Mouse (Mus musculus) midbrain, embryonic 15.5 days (tissue): Measurements from ENCODE around the gene Pakap. TPM values are rescaled to one million over a fixed set of nuclear protein-coding genes. Genes with fewer than 3 reads are reported as not detected.
A peak's percentile ranks its signal among the peaks of the same experiment; 100 is the strongest.

Experiments used
- ATAC-seq: fragments of 200-750 bp; cut with Nextera tagmentation; replicated peaks from 2 replicates; pipeline ENCODE4 v1.8.0; 2017; ENCODE audit warnings: moderate TSS enrichment
- H3K27ac ChIP-seq: fragments of 300-500 bp; sonication (generic); 2 replicates; pipeline ENCODE4 v1.5.1; 2015; ENCODE audit warnings: mild to moderate bottlenecking, inconsistent platforms
- H3K27me3 ChIP-seq: fragments of 300-500 bp; sonication (generic); replicated peaks from 2 replicates; pipeline ENCODE4 v1.6.1; 2015; ENCODE audit warnings: inconsistent platforms
- H3K36me3 ChIP-seq: fragments of 300-500 bp; sonication (generic); replicated peaks from 2 replicates; pipeline ENCODE4 v1.6.1; 2015; ENCODE audit warnings: inconsistent platforms
- H3K4me1 ChIP-seq: fragments of 300-500 bp; sonication (generic); 2 replicates; pipeline ENCODE4 v1.6.1; 2015; ENCODE audit warnings: inconsistent platforms
- H3K4me2 ChIP-seq: fragments of 300-500 bp; sonication (generic); 2 replicates; pipeline ENCODE4 v1.6.1; 2015; ENCODE audit warnings: inconsistent platforms, mild to moderate bottlenecking, moderate library complexity
- H3K4me3 ChIP-seq: fragments of 300-500 bp; sonication (generic); 2 replicates; pipeline ENCODE4 v1.5.1; 2015; ENCODE audit warnings: mild to moderate bottlenecking, inconsistent platforms
- H3K9ac ChIP-seq: fragments of 300-500 bp; sonication (generic); 2 replicates; pipeline ENCODE4 v1.6.1; 2015; ENCODE audit warnings: mild to moderate bottlenecking, inconsistent platforms
- H3K9me3 ChIP-seq: fragments of 300-500 bp; sonication (generic); 2 replicates; pipeline ENCODE4 v1.6.1; 2016; ENCODE audit warnings: inconsistent platforms
- WGBS: fragments of 180-500 bp; shearing (Covaris S2); methylation state at CpG from one replicate; pipeline ENCODE4 v1.1.7; 2015; ENCODE audit warnings: mixed read lengths; 5-methylcytosine and 5-hydroxymethylcytosine counted together
- polyA plus RNA-seq: library from polyadenylated mRNA; unstranded; fragments of >200 nt; fragmentation: Nextera tagmentation; extraction: Ambion mirVana; gene quantifications from 2 replicates; pipeline ENCODE4 v1.2.1, GENCODE M21; 2015

The Pakap gene
- polyA plus RNA-seq, 1 experiment from 2014 or later = 10.9 TPM

DNA sequence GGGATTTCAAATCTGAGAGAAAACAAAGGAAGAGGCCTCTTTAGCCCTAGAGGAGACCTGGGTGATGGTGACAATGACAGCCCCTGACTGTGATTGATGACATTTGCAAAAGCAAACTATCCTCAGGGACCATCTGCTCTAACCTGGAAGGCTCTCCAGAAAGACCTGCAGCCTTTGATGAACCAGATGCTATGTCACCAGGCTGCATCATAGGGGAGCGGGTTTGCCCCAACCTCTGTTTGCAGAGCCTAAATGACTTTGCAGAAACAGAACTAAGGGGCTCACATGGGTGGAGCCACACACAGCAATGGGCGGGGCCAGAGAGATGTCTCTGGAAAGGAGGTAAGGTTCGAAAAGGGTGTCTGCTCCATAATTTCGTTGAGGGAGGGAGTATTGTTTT, 265.1 kb downstream of the Pakap start:
- WGBS = 78% methylated on average over 4 of the region's 4 CpGs
- H3K4me3 ChIP-seq = no peak overlapping the region
- H3K4me1 ChIP-seq = no peaks in the 10 kb centered on the region; the same call in 1 of the 2 replicates
- H3K9me3 ChIP-seq = no peaks in the 10 kb centered on the region
- no peak overlapping the region for H3K4me2 ChIP-seq
- ATAC-seq = no peak
- no peak overlapping the region for H3K27ac ChIP-seq
- no peaks in the 10 kb centered on the region for H3K36me3 ChIP-seq
- H3K27me3 ChIP-seq = 0 out of 2 replicates have a peak, but pooled peaks cover 2% of the 10 kb centered on the region
- H3K9ac ChIP-seq = no peak overlapping the region

DNA sequence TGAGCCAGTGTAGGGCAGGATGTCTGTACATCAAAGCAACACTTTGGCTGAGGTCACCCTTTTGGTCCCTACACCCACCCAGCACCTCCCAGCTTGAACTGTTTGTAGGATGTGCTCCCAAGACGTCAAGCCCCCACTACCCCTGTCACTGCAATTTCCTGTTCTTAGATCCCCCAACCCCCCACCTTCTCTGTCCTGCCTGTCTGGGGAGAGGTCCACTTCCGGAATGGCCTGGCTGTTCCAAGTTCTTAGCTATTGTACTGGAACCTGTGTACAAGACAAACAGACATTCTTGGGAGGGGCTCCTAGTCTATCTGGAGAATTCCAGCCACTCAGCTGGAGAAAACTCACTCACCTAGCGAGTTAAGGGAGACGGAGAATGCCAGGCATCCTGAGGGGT, 266.2 kb downstream of the Pakap start:
- Histone ChIP-seq H3K9ac (no peak overlapping the region), H3K27ac (no peak overlapping the region), H3K36me3 (no peaks in the 10 kb centered on the region), H3K4me1 (no peaks in the 10 kb centered on the region; the same call in 1 of the 2 replicates), H3K9me3 (no peaks in the 10 kb centered on the region), H3K4me3 (no peak overlapping the region), H3K27me3 (0 out of 2 replicates have a peak, but pooled peaks cover 2% of the 10 kb centered on the region), H3K4me2 (no peak overlapping the region)
- no peak for ATAC-seq
- 87% methylated on average over 4 of the region's 4 CpGs for WGBS

DNA sequence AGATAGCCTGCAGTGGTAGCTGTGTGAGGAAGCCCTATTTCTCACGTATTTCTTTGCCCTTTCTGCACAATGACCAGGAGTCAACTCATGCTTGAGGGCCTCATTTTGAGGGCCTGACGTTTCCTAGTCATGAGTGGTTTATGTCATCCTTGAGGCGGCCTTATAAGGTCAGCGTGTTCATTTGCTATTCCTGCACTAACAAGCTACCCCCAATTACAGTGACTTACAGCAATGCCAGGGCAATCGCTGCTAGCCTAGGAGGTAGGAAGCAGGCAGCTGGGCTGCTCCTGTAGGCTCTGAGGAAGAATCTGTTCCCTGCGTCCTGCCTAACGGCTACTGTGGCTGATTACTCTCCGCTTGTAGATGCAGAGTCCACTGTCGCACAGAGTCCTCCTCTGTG, 269.1 kb downstream of the Pakap start:
- Histone ChIP-seq H3K36me3 (no peaks in the 10 kb centered on the region), H3K4me2 (no peak overlapping the region), H3K4me1 (no peaks in the 10 kb centered on the region; the same call in 1 of the 2 replicates), H3K9ac (no peak overlapping the region), H3K4me3 (no peak overlapping the region), H3K9me3 (no peaks in the 10 kb centered on the region), H3K27me3 (0 out of 2 replicates have a peak, but pooled peaks cover 2% of the 10 kb centered on the region), H3K27ac (no peak overlapping the region)
- WGBS = 70% methylated on average over 9 of the region's 9 CpGs
- ATAC-seq = no peak

DNA sequence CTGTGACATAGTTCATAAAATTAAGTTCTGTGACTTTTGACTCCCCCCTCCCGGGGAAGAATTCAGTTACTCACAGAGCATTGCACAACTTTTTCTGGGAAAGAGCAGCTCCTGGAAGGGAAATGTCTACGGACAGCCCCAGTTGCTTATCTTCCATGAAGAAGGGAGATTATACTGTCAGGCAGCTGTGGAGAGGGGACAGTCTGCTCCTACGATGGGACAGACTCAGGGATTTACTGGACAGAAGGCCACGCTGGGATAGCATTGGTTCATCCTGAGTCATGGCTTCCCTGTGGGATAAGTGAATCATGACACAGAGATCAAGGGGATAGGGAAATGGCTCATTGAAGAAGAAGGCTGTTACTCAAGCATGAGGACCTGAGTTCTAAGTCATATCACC, 271.4 kb downstream of the Pakap start:
- Histone ChIP-seq H3K27ac (no peak overlapping the region), H3K27me3 (no peaks in the 10 kb centered on the region), H3K4me3 (no peak overlapping the region), H3K36me3 (no peaks in the 10 kb centered on the region), H3K9ac (no peak overlapping the region), H3K4me2 (no peak overlapping the region), H3K9me3 (no peaks in the 10 kb centered on the region), H3K4me1 (no peaks in the 10 kb centered on the region)
- 68% methylated on average over 4 of the region's 4 CpGs for WGBS
- ATAC-seq = no peak

DNA sequence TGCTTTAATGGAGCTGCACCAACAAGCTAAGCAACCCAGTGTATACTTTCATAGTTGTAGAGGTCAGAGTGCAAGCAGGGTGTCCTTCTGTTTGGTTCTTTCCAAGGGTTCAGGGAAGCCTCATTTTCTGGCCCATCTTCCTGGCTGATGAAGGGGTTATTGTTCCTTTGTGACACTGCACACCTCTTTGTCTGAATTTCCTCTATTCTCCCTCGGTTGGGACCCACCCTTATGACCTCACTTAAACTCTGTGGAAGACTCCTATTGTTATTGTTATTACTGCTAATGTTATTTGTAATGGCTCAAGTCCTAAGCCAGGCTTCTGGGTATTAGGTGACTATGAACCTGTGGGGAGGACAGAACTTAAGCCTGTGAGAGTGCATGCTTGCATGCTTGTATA, 273.9 kb downstream of the Pakap start:
- Histone ChIP-seq H3K27ac (no peak overlapping the region), H3K4me2 (no peak overlapping the region), H3K9me3 (no peaks in the 10 kb centered on the region), H3K27me3 (no peaks in the 10 kb centered on the region), H3K4me1 (peaks cover 15% of the 10 kb centered on the region), H3K4me3 (no peak overlapping the region), H3K36me3 (no peaks in the 10 kb centered on the region), H3K9ac (no peak overlapping the region)
- ATAC-seq = no peak
- 18% methylated on average over 1 of the region's 1 CpGs for WGBS

DNA sequence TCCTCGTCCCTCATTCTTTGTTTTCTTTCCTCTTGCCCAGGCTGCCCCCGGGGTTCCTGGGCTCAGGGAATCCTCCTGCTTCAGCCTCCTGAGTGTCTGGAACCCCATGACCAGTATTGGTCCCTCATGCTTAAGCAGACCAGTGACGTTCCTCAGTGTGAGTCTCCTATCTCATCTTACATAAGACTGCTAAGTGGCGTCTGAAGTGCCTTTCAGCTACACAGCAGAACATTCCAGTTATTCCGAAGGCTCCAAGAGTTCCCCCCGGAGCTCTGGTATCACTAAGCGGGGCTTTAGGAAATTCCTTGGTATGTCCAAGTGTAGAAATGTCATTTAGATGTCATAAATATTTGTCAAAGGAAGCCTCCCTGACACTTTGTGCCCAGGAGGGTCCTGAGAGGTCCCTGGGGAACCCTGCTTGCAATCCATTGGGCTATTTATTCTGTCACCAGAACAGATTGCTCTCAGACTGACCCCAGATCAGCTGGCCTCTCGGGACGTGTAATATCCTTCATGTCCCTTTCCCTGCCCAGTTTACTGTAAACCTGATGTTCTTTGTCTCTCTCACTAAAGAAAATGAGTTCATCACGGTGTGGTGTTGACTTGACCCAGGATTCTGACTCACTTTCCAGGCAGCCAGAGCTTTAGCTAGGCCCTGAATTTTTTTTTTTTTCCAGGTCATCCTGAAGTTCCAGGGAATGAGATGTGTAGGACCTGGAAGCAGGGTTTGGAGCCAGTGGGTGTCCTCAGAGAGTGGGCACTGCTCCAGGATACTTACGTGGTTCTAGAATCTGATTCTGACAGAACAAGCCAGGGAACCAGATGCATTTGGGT, 274.7 kb downstream of the Pakap start:
- no peak for ATAC-seq
- Histone ChIP-seq H3K27ac (no peak overlapping the region), H3K4me2 (no peak overlapping the region), H3K27me3 (no peaks in the 10 kb centered on the region), H3K9ac (no peak overlapping the region), H3K9me3 (no peaks in the 10 kb centered on the region), H3K4me3 (no peak overlapping the region), H3K4me1 (peaks cover 15% of the 10 kb centered on the region), H3K36me3 (no peaks in the 10 kb centered on the region)
- WGBS = 87% methylated on average over 11 of the region's 11 CpGs

DNA sequence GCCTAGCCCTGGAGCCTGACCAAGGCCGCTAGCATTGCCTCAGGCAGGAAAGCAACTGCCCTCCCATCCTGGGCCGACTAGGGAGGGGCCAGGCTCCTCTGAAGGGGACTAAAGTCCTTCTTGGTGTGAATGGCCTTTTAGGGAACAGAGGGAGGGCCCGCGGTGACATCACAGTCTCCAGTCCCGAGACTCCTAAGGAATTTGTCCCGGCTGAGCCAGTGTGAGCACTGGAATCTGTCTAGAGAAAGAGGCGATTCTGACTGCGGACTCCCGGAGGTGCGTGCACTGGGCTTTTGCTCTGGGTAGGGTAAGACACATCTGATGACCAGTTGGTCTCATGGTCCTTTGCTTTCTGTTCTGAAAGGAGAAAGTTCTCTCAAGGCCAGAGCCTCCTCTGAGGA, 277.1 kb downstream of the Pakap start:
- H3K27ac ChIP-seq = peak overlapping the region; percentile 55
- peak overlapping the region; percentile 4; the same call in 1 of the 2 replicates for H3K4me3 ChIP-seq
- H3K9ac ChIP-seq = 0 out of 2 replicates have a peak overlapping the region, but pooled peaks have one; percentile 3
- H3K27me3 ChIP-seq = no peaks in the 10 kb centered on the region
- 3% methylated on average over 10 of the region's 10 CpGs for WGBS
- H3K36me3 ChIP-seq = no peaks in the 10 kb centered on the region
- peak; percentile 58 for ATAC-seq
- peaks cover 15% of the 10 kb centered on the region for H3K4me1 ChIP-seq
- no peaks in the 10 kb centered on the region for H3K9me3 ChIP-seq
- peak overlapping the region; percentile 26 for H3K4me2 ChIP-seq

DNA sequence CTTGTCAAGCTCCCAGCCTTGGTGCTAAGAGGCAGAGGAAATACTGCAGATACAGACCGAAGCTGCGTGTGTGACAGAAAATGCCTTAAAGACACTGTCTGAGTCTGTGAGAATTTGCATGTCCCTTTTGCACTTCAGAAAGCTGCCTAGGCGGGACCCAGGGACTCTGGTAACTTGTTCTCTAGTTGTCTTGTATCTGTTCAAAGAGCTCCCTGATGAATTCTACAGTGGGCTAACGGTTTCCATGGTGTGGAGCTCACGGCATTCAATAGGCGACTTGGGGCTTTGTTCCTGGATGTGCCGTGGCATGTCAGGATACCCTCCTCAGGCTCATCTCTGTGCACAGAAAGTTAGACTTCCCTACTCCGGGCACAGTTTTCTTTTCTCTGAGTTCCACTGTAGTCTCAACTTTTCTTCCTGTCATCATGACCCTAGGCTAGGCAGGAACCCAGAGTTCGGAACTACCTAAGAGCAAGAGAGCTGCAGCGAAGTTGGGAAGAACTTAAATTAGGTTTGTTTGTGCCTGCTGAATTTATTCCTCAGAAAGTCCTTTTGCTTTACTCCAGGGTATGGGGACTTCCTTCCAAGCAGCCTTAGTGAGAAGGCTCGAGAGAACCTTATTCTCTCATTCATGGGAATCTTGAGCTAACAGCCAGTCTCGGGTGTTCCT, 277.7 kb downstream of the Pakap start:
- Histone ChIP-seq H3K4me3 (peak overlapping the region; percentile 4), H3K27me3 (no peaks in the 10 kb centered on the region), H3K4me2 (peak overlapping the region; percentile 26; the same call in 1 of the 2 replicates), H3K4me1 (peaks cover 15% of the 10 kb centered on the region), H3K9ac (no peak overlapping the region), H3K27ac (peak overlapping the region; percentile 55), H3K36me3 (no peaks in the 10 kb centered on the region), H3K9me3 (no peaks in the 10 kb centered on the region)
- 16% methylated on average over 12 of the region's 12 CpGs for WGBS
- ATAC-seq = no peak

DNA sequence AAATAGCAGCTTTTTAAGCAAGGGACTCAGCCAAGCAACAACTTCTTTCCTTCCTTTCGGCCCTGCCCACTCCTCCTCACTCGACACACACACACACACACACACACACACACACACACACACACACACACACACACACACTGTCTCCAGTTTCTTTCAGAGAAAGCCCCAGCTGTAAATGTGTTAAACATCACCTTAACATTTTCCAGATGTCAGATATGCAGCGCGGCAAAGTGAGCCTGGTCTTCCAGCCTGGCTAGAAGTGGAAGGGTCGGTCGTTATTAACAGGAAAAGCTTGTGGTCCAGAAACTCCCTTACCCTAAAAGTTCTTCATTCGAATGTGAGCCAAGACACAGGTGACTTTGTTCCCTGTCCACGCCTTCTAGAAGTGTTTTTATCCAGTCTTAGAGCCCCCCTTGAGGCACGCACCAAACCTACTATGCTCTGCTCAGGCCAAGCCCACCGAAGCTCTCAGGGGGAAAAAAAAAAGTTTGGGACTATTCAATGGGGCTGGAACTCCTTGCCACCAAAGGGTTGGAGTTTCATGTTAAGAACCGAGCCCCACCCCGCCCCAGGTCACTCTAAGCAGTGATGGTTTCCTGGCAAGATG, 278.5 kb downstream of the Pakap start:
- WGBS = 56% methylated on average over 12 of the region's 12 CpGs
- Histone ChIP-seq H3K9ac (no peak overlapping the region), H3K4me2 (peak overlapping the region; percentile 14; the same call in 1 of the 2 replicates), H3K27ac (peak overlapping the region; percentile 55), H3K4me3 (no peak overlapping the region), H3K36me3 (no peaks in the 10 kb centered on the region), H3K4me1 (peaks cover 15% of the 10 kb centered on the region), H3K27me3 (no peaks in the 10 kb centered on the region), H3K9me3 (no peaks in the 10 kb centered on the region)
- ATAC-seq = no peak

DNA sequence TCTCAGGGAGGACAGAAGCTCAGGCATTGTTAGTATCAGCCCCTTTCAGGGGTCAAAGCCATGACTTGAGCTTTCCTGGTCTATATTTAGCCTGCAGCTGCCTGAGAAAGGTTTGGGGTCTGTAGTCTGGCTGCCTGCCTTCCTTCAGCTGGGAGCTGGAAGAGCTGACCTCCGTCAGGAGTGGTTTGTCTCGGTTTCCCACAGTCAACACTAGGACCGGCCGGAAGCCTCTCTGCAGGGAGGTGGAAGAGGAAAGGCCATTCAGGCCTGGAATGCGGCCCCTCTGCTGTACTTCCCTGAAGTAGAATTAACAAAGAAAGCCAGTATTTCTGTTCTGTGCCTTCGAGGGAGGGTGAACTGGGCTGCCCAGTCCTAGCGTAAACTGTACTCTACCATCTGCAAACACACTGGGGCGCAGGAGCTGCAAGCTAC, 279.0 kb downstream of the Pakap start:
- Histone ChIP-seq H3K9me3 (no peaks in the 10 kb centered on the region), H3K27me3 (no peaks in the 10 kb centered on the region), H3K36me3 (no peaks in the 10 kb centered on the region), H3K27ac (no peak overlapping the region), H3K4me1 (peaks cover 18% of the 10 kb centered on the region), H3K4me3 (no peak overlapping the region), H3K4me2 (no peak overlapping the region), H3K9ac (no peak overlapping the region)
- no peak for ATAC-seq
- 31% methylated on average over 8 of the region's 8 CpGs for WGBS

DNA sequence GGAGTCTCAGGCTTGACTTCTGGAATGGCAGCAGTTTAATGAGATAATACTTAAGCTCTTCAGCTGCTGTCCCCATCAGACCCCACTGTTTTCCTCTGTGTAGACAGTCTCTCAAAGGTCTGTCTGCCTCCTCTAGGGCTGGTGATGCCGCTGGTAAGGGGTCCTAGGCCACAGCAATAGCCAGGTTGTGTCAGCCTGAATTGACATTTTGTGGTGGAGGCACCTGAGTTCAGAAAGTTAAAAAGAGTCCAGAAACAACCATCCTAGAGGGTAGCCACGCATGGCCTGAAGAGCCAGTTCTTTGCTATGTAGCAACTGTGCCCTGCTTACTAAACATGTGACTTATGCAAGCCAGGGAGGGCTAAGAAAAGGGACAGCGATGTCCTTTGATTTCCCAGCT, 279.7 kb downstream of the Pakap start:
- H3K4me2 ChIP-seq = no peak overlapping the region
- no peak overlapping the region for H3K4me3 ChIP-seq
- peaks cover 18% of the 10 kb centered on the region for H3K4me1 ChIP-seq
- no peaks in the 10 kb centered on the region for H3K36me3 ChIP-seq
- no peak overlapping the region for H3K9ac ChIP-seq
- H3K27ac ChIP-seq = no peak overlapping the region
- WGBS = 90% methylated on average over 3 of the region's 3 CpGs
- H3K9me3 ChIP-seq = no peaks in the 10 kb centered on the region
- ATAC-seq = no peak
- no peaks in the 10 kb centered on the region for H3K27me3 ChIP-seq

DNA sequence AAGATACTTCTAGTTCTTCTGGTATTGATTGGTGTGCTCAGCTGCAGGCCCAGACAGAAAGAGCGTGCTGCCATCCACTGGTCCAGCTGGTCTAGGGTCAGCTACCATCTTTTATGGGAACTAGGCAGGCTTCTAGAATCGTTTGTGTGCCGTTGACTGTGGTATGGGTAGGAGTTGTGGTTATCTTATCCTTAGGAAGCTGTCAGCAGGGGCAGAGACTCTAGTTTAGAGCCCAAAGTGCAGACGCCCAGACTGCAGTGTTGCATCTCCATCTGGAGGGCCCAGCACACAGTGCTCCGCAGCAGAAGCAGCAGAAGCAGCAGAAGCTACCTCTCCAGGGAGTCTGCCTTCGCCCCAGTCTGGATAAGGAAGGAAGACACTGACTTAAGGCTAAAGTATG, 281.5 kb downstream of the Pakap start:
- Histone ChIP-seq H3K4me2 (no peak overlapping the region), H3K27ac (no peak overlapping the region), H3K9me3 (no peaks in the 10 kb centered on the region), H3K4me3 (no peak overlapping the region), H3K36me3 (no peaks in the 10 kb centered on the region), H3K27me3 (no peaks in the 10 kb centered on the region), H3K4me1 (peaks cover 18% of the 10 kb centered on the region), H3K9ac (no peak overlapping the region)
- 82% methylated on average over 6 of the region's 6 CpGs for WGBS
- no peak for ATAC-seq
